Mouse (Mus musculus): Measurements from ENCODE around the gene Gm42791.

DNA sequence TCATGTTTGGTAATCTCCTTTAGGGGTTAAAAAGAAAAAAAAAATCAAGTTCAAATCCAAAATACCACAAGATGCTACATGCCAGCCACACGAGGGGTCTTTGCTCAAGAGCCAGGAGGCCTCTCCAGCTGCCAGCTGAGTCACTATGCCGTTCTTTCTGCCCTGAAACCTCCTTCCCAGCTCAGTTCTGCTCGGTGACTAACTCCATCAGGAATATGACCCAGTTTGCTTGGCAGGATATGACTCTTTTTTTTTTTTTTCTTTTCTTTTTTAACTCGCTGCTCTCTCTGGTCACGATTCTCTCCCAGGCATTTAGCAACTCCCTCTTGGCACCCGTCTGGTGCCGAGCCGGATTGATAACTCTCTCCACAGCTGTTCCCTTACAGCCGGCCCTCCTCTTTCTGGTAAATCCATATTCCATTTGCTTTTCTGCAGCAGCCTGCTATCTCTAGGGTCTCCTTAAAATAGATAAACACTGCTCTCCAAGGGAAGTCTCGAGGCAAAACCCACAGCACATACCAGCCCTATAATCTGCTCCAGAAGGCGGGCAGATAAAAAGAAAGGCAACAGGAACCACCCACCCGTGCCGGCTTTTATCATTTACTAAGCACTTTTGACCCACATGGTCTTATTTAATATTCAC lies 29.1 kb downstream of the Gm42791 start:
- no peak for TF ChIP-seq CTCF (IDR thresholded peaks at IDR 0.05; ENCODE audit: low read depth, low read length)
- TF ChIP-seq POLR2A (IDR thresholded peaks at IDR 0.05; ENCODE audit: extremely low read depth, insufficient read depth, low read length), result no peak

All from liver, adult 2 months (tissue).